Mouse (Mus musculus) 416B (cell line): ENCODE measurements around the gene Fzr1.

Experiments used
- DNase-seq: peaks from one replicate; pipeline ENCODE4 v3.0.0; 2011; ENCODE audit warnings: low read depth

Gene Fzr1

GRCm38 (mm10) chr10:81328386-81328785, 49.9 kb downstream of the Fzr1 start, which contains the start of gene Tbxa2r:
Gene Tbxa2r (plus strand): TSS chr10:81328731.
- no peak for DNase-seq

GRCm38 (mm10) chr10:81327959-81328358, 50.4 kb downstream of the Fzr1 start:
- DNase-seq: no peak

- DNase-seq: peak; percentile 87
These were observed 51.5 kb downstream of the Fzr1 start for GRCm38 (mm10) chr10:81326858-81327257.

DNA sequence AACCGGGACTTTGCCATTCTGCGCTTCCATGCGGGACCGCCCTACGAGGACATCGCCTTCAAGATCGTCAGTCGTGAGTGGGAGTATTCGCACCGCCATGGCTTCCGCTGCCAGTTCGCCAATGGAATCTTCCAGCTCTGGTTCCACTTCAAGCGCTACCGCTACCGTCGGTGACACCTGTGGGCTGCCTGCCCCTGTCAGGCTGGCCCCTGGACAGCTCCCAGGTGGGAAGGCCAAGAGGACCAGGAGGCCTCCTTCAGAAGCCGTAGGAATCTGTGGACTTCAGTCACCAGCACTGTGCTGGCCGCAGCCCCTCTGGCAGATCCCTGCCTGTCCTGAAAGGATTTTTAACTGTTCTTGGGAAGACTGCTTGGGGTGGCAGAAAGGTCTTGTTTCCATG, 52.5 kb downstream of the Fzr1 start:
- DNase-seq: no peak

- DNase-seq: no peak
These were observed 53.1 kb downstream of the Fzr1 start for GRCm38 (mm10) chr10:81325176-81325575.

DNA sequence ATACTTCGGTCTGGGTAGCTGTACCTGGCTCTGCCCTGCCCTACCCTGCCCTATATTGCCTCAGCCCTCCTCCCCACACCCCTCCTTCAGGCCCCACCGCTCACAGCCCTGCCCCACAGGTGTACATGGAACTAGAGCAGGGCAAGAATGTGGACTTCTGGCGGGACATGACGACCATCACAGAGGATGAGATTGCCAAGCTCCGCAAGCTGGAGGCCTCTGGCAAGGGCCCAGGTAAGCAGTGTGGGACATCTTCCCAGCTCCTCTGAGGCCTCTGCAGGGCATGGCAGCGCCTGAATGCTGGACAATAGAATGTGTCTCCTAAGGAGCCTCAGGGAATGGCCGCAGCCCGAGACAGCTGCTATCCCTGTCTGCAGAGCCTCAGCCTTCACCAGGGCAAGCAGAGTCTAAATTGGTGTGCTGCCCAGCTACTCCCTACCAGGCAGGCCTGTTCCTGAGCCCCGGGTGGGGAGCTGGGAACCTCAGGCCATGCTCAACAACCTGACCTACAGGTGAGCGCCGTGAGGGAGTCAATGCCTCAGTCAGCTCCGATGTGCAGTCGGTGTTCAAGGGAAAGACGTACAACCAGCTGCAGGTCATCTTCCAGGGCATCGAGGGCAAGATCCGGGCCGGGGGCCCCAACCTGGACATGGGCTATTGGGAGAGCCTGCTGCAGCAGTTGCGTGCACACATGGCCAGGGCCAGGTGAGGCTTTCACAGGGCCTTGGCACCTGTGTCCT, 54.4 kb downstream of the Fzr1 start:
- no peak for DNase-seq

DNA sequence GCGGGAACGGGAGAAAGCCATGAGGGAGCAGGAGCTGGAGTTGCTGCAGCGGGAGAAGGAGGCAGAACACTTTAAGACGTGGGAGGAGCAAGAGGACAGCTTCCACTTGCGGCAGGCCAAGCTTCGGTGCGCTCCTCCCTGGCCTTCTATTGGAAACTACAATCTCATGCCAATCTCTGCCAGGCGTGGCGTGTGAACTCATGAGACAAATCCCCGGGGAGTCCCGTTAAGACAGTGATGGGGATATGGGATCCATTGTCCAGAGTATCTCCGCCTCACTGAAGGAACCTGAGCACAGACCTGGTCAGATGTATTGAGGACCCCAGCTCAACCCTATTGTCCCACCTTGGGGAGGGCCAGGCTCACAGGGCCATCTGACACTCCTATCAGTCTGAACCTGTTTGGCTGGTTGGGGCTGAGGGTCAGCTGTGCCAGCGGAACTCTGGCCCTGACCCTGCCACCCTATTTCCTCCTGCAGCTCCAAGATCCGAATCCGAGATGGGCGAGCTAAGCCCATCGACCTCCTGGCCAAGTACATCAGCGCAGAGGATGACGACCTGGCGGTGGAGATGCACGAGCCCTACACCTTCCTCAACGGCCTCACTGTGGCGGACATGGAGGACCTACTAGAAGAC, 55.1 kb downstream of the Fzr1 start:
- DNase-seq: no peak

GRCm38 (mm10) chr10:81322444-81322843, 55.9 kb downstream of the Fzr1 start:
- DNase-seq: no peak

- DNase-seq: no peak
These were observed 56.9 kb downstream of the Fzr1 start for GRCm38 (mm10) chr10:81321436-81321835.

DNA sequence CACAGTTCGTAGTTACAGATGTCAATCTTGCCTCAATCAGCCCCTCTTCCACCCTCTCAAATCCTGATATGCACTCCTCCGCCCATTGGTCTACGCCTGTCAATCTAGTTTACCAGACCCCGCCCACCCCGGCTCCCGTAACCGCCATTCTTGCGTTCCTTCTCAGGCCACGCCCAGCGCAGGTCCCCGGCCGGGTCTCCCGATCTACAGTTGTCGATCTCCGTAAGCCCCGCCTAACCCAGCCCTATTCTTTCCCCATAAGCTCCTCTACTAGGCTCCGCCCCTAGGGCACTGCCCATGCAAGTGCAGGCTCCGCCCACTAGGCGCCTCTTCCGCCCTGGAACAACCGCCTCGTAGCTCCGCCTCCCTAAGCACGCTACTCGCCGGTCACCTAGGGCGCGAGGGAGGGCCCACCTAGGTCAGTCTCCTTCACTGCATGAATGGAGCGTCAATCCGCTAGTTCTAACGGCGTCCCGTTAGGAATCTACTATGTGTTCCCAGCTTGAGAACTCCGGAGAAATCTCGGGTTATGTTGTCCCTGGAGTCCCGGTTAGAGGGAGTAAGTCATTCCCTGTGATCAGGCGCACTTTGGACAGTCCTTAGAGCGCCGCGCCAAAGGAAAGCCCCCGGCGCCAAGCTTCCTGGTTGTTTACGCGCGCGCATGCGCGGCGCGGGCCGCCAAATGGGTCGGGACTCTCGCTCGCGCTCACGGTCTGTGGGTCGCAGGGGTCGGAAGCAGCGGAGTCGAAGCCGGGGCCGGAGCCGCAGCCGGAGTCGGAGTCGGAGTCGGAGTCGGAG, 57.6 kb downstream of the Fzr1 start, which contains the start of gene Cactin:
Gene Cactin (plus strand): TSS at position 554 of the 798 bp plus-strand sequence.
- DNase-seq: peak; percentile 100

GRCm38 (mm10) chr10:81319741-81320549, 58.4 kb downstream of the Fzr1 start:
- DNase-seq: no peak

GRCm38 (mm10) chr10:81319330-81319699, 59.0 kb downstream of the Fzr1 start:
- DNase-seq: peak; percentile 37

DNA sequence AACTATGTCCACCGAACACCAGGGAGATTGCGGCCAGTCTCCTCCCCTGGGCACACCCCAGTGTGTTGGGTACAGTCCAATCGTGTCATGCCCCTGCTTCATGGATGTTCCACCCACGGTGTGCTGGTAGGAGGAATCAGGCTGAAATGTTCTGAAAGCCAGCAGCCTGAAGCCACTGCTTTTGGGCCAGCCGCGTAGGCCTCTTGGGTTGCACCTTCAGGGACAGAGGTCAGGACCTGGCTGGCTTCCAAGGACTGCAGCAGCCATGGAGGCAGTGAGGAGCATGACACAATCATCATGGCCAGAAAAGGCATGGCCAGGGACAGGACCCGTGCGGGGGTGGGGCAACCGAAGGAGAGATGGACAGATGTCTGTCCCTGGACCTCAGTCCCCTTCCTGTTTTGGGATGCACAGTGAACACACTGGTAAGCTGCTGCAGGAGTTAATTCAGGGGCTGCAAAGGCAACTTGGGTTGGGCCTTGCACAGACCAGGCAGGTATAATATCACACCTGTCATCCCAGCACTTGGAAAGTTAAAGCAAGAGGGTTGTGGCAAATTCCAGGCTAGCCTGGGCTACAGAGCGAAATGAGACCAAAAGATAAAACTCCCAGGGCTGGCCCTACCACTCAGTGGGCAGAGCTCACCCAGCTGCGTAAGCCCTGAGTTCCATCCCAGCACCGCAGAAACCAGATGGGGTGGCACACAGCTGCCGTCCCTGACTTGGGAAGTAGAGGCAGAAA, 59.6 kb downstream of the Fzr1 start:
- peak; percentile 59 for DNase-seq

GRCm38 (mm10) chr10:81317273-81317672, 61.0 kb downstream of the Fzr1 start:
- DNase-seq: no peak

DNA sequence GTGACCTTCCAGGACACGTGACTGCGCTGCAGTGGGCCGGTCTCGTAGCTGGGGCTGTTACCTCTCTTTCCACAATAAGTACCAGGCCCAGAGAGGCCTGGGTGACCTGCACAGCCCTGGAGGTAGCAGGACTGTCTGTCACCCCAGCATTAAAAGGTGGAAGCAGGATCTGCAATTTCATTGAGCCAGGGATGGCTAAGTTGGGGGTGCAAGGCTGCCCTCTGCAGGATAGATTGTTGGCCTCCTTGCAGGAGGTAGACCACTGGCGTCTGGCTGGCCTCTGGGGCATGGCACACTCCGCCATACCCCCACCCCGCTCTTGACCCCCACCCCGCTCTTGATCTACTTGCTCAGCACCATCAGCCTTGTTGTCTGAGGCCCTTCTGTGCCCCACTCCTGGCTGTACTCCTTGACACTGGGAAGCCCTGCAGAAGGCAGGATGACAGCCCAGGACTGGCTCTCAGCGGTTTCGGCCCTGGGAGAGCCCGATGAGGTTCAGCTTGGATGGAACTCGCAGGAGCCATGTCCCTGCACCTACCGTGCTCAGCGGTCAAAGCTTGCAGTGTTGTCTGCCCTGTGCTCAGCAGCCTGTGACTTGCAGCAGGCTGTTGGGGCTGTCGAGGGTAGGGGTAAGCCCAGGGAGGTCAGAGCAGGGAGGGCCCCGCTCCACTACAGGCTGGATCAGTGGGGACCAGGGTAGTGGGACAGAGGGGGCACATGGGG, 61.8 kb downstream of the Fzr1 start:
- DNase-seq: peak; percentile 57
